In the genomic region with DNA sequence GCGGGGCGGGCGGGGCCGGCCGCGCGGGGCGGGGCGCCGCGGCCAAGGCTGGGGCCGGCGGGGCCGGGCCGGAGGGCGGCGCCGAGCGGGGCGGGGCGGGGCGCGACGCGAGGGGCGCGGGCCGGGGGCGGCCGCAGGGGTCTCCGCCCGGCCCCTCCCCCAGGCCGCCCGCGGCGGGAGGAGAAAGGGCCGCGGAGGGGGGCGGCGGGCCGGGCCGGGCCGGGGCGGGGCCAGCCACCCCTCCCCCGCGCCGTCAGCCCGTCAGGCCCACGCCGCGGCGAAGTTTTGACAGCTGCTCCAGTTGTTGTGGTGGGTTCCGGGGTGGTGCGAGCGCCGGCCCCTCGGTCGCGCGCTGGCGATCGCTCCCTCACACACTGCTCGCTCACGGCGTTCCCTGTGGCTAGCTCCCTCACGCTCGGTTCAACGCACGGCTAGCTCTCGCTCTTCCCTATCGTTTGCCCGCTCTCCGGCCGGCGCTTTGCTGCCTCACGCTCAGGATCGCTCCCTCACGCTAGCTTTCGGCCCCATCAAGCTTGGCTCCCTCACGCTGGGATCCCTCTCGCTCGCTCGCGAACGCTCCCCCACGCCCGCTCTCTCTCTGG, we compare ENCODE assay signal across 7 mouse cellular contexts. TPM values are rescaled to one million over a fixed set of nuclear protein-coding genes. Genes with fewer than 3 reads are reported as not detected.
A peak's percentile ranks its signal among the peaks of the same experiment; 100 is the strongest.
DNase-seq lines count a peak whose midpoint lies in the region; ATAC-seq lines count a peak whose summit lies in the region.

No protein-coding gene starts in this region.

- WGBS in limb, embryonic 11.5 days, result under 1% methylated on average over 32 of the region's 87 CpGs
- WGBS in midbrain, embryonic 11.5 days, result under 1% methylated on average over 38 of the region's 87 CpGs
- under 1% methylated on average over 44 of the region's 87 CpGs for whole genome bisulfite sequencing in stomach, embryonic 16.5 days

- no peaks in the 10 kb centered on the region for H3K27me3 ChIP-seq in limb, embryonic 11.5 days (ENCODE audit: control insufficient read depth, insufficient read depth, low read length)
- no peaks in the 10 kb centered on the region; the same call in 1 of the 2 replicates for H3K27me3 ChIP-seq in midbrain, embryonic 11.5 days (ENCODE audit: control insufficient read depth, insufficient read depth, low read length)
- H3K27me3 ChIP-seq in stomach, embryonic 16.5 days (ENCODE audit: control insufficient read depth, insufficient read depth, low read length), result no peaks in the 10 kb centered on the region

- peak; percentile 74 for DNase-seq in ES-CJ7 (ENCODE audit: low read depth, low spot score)
- DNase-seq in adrenal gland, adult 18-20 months (ENCODE audit: low spot score in 2 of 2), result peak; percentile 81 to 82
- DNase-seq in fibroblast of lung, adult 2 months (ENCODE audit: low read depth), result peak; percentile 40
- DNase-seq in heart, postnatal 4 days, result peak; percentile 82
- DNase-seq in limb, embryonic 11.5 days (ENCODE audit: low spot score), result peak; percentile 80
- peak; percentile 97 for DNase-seq in midbrain, embryonic 11.5 days (ENCODE audit: low spot score, missing footprints)

- H3K4me1 ChIP-seq in limb, embryonic 11.5 days (ENCODE audit: control insufficient read depth, insufficient read depth, low read length), result no peaks in the 10 kb centered on the region
- H3K4me1 ChIP-seq in midbrain, embryonic 11.5 days (ENCODE audit: control insufficient read depth, insufficient read depth, low read length), result peaks cover 14% of the 10 kb centered on the region; the same call in 1 of the 2 replicates
- peaks cover 11% of the 10 kb centered on the region for H3K4me1 ChIP-seq in stomach, embryonic 16.5 days (ENCODE audit: control insufficient read depth, insufficient read depth, low read length)

- peak overlapping the region; percentile 62 for H3K9ac ChIP-seq in limb, embryonic 11.5 days (ENCODE audit: low read length)
- H3K9ac ChIP-seq in midbrain, embryonic 11.5 days (ENCODE audit: low read length), result peak overlapping the region; percentile 79
- peak overlapping the region; percentile 96 for H3K9ac ChIP-seq in stomach, embryonic 16.5 days (ENCODE audit: low read length)

- H3K36me3 ChIP-seq in limb, embryonic 11.5 days (ENCODE audit: control insufficient read depth, insufficient read depth, low read length), result no peaks in the 10 kb centered on the region
- no peaks in the 10 kb centered on the region for H3K36me3 ChIP-seq in midbrain, embryonic 11.5 days (ENCODE audit: control insufficient read depth, insufficient read depth, low read length)
- H3K36me3 ChIP-seq in stomach, embryonic 16.5 days (ENCODE audit: control insufficient read depth, insufficient read depth, low read length), result no peaks in the 10 kb centered on the region

- peak overlapping the region; percentile 96 for H3K27ac ChIP-seq in limb, embryonic 11.5 days (replicated peaks; ENCODE audit: low read depth, low read length)
- peak overlapping the region; percentile 99 for H3K27ac ChIP-seq in midbrain, embryonic 11.5 days (ENCODE audit: low read depth, low read length)
- H3K27ac ChIP-seq in stomach, embryonic 16.5 days (ENCODE audit: low read length), result peak overlapping the region; percentile 100

- ATAC-seq in limb, embryonic 11.5 days (ENCODE audit: insufficient number of reproducible peaks, low FRiP score, low TSS enrichment, low read depth), result peak; percentile 82
- ATAC-seq in midbrain, embryonic 11.5 days (ENCODE audit: low FRiP score), result peak; percentile 87
- ATAC-seq in stomach, embryonic 16.5 days (ENCODE audit: insufficient read depth, low FRiP score), result peak; percentile 89

- peak overlapping the region; percentile 85 for H3K4me2 ChIP-seq in limb, embryonic 11.5 days (ENCODE audit: low read depth, severe bottlenecking)
- peak overlapping the region; percentile 80 for H3K4me2 ChIP-seq in midbrain, embryonic 11.5 days
- H3K4me2 ChIP-seq in stomach, embryonic 16.5 days (ENCODE audit: low read depth, low read length), result peak overlapping the region; percentile 63

- peak overlapping the region; percentile 91 for H3K4me3 ChIP-seq in limb, embryonic 11.5 days (ENCODE audit: low read depth, low read length)
- peak overlapping the region; percentile 99 for H3K4me3 ChIP-seq in midbrain, embryonic 11.5 days (ENCODE audit: low read depth, low read length)
- H3K4me3 ChIP-seq in stomach, embryonic 16.5 days (replicated peaks; ENCODE audit: low read length), result peak overlapping the region; percentile 98

- no peaks in the 10 kb centered on the region for H3K9me3 ChIP-seq in limb, embryonic 11.5 days (ENCODE audit: control insufficient read depth, low read length)
- no peaks in the 10 kb centered on the region for H3K9me3 ChIP-seq in midbrain, embryonic 11.5 days (ENCODE audit: control insufficient read depth, low read length)
- no peaks in the 10 kb centered on the region for H3K9me3 ChIP-seq in stomach, embryonic 16.5 days (replicated peaks; ENCODE audit: control insufficient read depth, low read length)

RNA-seq across cellular contexts. Expression of a gene that starts 0.3 kb away (rescaled TPM):
- 10 to 100 TPM; 45.0 to 49.1 TPM for total RNA-seq in adrenal gland, adult 18-20 months (2021)
- total RNA-seq in heart, postnatal 4 days (2021), result 10 to 100 TPM; 45.2 to 45.5 TPM
- 14.2 and 16.6 TPM in 2 replicates for polyA plus RNA-seq in limb, embryonic 11.5 days (2014; fragmentation: Nextera tagmentation; extraction: Ambion mirVana)
- polyA plus RNA-seq in midbrain, embryonic 11.5 days (2014; fragmentation: Nextera tagmentation; extraction: Ambion mirVana), result 19.2 and 22.3 TPM in 2 replicates
- 12.1 and 13.6 TPM in 2 replicates for polyA plus RNA-seq in stomach, embryonic 16.5 days (2015; fragmentation: Nextera tagmentation; extraction: Ambion mirVana)

RNA-seq across cellular contexts. Expression of a gene that starts 16.9 kb away (rescaled TPM):
- total RNA-seq in adrenal gland, adult 18-20 months (2021), result under 1 TPM in 1 of 2 experiments, not detected in 1; 0.17 TPM
- not detected for total RNA-seq in heart, postnatal 4 days (2021)
- not detected in 2 replicates for polyA plus RNA-seq in limb, embryonic 11.5 days (2014; fragmentation: Nextera tagmentation; extraction: Ambion mirVana)
- polyA plus RNA-seq in midbrain, embryonic 11.5 days (2014; fragmentation: Nextera tagmentation; extraction: Ambion mirVana), result not detected in 2 replicates
- polyA plus RNA-seq in stomach, embryonic 16.5 days (2015; fragmentation: Nextera tagmentation; extraction: Ambion mirVana), result 0.13 TPM in 1 of 2 replicates, not detected in the other

Comparison
In these comparisons a context has a peak if more than half of its experiments do, and no peak if none do; other contexts are left out.
1. Peak in every context shown above with its lines: DNase-seq, ATAC-seq, H3K4me3 ChIP-seq and H3K27ac ChIP-seq.
2. DNase-seq: peak in every context shown above with its lines; median percentile 97 in midbrain, embryonic 11.5 days; 82 in heart, postnatal 4 days; 82 in adrenal gland, adult 18-20 months; 80 in limb, embryonic 11.5 days; 74 in ES-CJ7; 40 in fibroblast of lung, adult 2 months.